Mouse (Mus musculus) frontal cortex, postnatal 36 days (tissue): ENCODE results near the gene Zp2.

ENCODE experiments used
- DNase-seq, 2 experiments: peaks; one replicate each; pipeline ENCODE4 v3.0.0; 2022; ENCODE audit warnings: low spot score in 2 of 2

Gene Zp2

DNA sequence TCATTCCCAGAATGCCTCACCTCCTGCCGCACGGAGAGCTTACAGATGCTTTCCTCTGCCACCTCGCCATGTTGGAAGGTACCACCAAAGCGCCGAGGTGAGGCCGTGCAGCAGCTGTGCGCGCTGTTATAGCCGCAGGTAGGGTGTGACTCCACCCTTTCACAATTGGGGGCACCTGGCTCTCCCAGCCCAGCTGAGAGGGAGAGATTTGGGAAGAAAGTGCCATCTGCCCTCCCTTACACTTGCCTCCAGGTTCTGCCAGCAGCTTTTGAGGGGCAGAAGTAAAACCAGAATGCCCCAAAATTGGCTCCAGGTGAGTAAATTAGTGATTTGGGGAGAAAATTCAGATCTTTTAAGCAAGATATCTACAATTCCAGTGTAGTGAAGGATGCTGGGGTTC is at the start of gene Zp2:
Gene Zp2 (minus strand): TSS at position 101 of the 400 bp plus-strand sequence.
- DNase-seq, result no peak

DNA sequence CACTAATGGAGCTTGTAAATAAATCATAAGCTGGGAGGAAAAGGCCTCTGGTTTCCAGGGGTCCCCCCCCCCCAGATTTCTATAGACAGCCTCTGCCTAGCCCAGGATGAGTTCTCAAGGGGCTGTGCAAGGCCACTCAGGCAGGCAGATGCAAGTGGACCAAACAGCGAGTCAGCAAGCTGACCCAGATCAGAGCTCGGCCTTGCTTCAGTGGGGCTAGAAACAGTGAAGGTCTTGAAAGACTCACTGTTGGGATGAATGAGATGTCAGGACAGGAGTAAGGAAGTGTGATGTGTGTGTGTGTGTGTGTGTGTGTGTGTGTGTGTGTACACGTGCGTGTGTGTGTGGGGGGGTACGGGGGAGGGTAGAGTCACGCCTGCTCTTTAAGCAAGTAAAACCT is 47.7 kb upstream of the Zp2 start:
- no peak for DNase-seq

DNA sequence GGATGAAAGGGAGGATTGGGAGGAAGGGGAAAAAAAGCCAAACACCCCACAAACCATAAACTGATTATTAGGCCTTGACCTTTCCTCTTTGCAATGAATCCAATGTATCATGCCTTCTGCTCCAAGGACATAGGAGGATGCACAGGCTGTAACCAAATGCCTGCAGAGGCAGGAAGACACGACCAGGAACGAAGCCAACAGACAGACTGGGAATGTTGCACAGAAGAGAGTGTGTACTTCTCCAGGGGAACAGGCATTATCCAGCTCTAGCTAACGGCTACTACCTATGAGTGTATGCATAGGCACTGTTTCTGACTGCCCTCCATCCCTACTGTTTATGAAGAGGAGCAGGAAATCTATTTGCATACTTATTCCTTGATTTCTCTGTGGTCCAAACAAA is 47.1 kb upstream of the Zp2 start:
- no peak for DNase-seq

DNA sequence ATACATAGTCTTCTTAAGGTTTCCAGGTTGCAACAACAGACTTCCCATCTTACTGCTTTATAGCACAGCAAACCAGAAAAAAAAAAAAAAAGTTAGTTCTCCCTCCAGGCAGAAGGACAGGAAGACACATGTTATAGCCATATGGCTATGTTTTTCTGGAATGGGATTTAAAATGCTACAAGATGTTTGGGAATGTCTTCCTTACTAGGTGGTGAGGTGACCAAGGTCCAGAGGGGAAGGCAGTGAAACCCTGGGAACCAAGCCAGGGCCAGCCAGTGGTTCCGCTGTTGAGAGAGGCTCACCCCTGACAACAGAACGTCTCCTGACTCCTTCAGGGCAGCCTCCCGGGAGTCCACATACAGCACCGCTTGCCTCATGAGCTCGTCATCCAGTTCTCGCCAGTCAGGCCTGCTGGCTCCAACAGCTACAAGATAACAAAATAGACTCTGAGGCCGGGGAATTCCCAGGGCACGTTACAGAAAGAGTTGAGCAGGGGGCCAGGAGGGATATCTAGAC is 45.1 kb upstream of the Zp2 start:
- DNase-seq, result no peak

DNA sequence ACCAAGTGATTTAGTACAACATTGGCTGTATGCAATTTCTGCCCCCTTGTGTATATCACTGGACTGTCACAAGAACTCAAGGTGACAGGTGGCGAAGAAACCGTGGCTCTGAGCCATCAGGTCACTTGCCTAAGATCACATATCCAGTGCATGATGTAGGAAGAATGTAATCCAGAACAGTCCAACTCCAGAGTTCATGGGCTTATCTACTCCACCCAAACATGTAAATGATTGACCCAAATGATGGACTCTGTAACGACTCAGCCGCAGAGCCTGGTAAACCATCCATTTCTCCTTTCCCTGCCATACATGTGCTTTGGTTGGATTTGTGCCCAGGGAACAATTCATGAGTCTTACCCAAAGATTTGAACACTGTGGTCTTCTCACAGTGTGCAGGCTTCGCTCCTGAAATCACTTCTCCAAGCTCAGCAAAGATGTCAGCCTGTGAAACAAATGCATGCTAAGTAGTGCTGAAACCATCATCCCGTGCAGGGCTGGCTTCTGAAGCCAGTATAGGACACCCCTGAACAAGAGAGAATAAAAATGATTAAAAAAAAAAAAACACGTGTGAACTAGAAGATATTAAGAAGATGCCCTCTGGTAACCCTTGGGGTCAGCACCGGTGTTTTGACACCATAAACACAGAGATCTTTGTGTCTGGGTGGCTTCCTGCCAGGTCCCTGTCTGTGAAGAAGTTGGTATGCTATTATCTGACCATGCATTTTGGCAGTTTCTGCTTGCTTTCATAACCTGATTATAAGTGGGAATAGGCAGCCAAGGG is 44.5 kb upstream of the Zp2 start:
- no peak for DNase-seq

DNA sequence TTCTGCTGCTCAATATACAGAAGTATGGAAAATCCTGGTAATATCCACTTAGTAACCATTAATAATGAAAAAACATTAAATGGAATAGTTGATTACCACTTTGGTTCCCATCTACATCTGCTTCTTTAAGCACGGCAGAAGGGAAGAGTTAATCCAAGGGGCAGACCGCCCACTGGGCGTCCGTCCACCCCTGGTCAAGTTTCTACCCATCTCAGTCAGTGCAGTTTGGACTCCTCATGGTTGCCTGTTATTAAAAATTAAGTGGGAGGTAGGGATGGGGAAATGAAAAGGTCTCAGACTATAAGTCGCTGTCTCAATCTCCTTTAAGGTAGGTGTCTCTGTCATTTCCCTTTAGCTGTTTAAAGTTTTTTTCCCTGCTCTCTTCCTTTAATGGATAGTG is 43.9 kb upstream of the Zp2 start:
- DNase-seq, result no peak

DNA sequence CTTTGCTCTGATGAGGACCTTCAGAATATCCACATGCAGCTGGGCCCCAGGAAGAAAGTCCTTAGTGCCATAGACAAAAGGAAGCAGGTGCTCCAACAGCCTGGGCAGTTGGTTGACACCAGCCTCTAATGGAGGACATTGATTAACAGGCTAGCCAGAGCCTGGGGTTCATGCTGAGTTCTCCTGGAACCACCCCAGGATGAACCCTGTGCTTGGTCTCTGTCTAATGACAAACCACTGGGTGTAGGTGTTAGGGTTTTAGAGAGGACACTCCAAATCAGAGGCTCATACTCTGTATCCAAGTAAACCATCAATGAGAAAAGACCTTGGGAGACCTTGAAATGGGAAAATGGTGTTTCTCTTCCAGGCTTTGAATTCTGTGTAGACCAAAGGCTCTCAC is 37.8 kb upstream of the Zp2 start:
- no peak for DNase-seq

DNA sequence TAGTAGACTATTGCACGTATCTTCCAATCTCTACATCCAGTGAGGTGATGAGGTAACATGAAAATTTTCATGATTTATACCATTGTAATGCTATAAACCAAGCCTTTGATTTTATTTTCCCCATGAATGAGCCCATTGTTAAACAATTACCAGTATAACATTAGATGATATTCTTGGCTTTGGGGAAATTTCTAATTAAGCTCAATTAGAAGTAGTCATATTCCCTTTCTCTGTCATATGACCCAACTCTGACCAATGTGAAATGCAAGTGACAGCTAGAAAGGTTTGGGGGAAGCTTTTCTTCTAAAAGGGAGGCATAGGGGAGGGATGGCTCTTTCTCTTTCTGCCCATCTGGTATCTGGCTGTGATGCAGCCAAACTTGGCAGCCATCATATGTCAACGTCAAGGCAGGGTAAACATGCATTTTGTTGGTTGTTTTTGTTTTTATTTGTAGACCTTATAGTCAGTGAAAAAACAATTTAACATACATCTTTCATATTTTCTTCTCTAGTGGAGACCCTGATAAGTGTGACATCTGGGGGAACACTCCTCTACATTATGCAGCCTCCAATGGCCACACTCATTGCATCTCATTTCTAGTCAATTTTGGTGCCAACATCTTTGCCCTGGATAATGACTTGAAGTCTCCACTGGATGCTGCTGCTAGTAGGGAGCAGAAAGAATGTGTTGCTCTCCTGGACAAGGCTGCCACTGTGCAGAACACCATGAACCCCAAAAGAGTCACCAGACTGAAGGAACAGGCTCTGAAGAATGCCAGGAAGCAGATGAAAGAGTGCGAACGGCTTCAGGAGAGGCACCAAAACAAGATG is 36.5 kb upstream of the Zp2 start:
- DNase-seq, result no peak

- no peak for DNase-seq
Observed at GRCm38 (mm10) chr7:120180547-120180946, 35.5 kb upstream of the Zp2 start.

DNA sequence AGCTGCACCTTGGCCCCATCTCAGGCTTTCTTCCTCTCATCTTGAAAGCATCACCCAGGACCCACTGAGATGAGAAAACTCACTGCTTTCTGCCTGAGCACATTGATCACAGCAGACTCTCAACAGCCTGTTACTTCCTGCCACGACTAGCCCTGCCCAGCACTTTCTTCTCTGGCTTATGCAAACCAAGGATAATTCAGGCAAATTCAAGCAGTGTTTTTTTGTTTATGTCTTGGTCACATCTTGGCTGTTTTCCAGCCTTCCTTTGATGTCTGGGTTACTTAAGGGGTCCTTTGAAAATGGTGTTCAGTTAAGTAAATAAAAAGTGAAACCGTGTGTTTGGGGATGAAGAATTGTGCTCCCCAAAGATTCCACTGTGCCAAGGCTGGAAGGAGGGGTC is 33.8 kb upstream of the Zp2 start:
- no peak for DNase-seq

GRCm38 (mm10) chr7:120177611-120178010 is 32.5 kb upstream of the Zp2 start:
- DNase-seq, result no peak

GRCm38 (mm10) chr7:120174723-120175504 is 29.8 kb upstream of the Zp2 start:
- no peak for DNase-seq

- DNase-seq, result no peak
Observed at GRCm38 (mm10) chr7:120173603-120174244, 28.6 kb upstream of the Zp2 start, which contains the start of gene Anks4b. TSS of gene Anks4b (plus strand) at chr7:120173858.

DNA sequence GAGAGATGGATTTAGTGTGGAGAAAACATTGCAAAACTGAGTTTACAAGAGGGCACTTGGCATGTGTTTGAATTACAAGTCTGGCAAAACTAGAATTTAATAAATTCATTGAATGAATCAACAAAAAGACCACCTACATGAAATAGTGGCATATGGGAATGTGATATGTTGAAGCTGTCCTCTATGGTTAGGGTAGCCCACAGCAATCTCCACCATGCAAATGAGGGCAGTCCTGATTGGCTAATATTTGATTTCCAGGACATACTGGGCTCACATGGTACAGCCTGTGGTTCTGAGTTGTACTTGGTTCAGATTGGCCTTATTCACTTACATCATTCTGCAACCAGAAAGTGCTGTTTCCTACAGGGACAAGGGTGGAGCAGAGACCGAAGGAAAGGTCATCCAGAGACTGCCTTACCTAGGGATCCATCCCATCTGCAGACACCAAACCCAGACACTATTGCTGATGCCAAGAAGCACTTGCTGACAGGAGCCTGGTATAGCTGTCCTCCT is 27.2 kb upstream of the Zp2 start:
- no peak for DNase-seq

DNA sequence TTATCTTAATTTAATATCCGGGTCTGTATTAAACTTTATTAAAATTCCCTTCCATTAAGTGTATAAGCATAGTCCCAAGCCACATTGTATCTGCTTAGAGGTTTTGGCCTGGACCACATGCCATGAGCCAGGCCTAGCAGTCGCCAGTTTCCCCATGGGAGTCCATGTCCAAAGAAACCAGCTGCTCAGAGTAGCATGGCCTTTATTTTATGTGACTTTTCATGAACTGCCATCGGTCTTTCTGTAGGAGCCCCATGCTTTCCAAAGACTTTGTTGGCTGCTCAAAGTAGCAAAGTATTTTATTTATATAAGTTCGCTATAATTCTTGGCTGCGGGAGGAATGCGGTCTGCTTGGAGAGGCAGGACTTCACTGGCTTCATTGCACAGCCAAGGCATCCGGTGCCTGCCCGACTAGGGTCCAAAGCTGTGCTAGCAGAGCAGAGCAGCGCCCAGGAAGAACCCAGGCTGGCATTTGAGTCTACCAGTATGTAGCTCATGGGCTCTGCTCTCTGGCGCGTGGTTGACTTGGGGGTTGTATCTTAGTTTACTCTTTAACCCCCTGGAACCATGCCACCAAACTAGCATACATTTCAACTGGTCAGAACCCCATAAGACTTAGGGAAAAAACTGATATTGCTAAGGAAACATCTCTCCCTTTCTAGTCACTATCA is 18.6 kb upstream of the Zp2 start:
- DNase-seq, result no peak

- DNase-seq, result no peak
Observed at GRCm38 (mm10) chr7:120158121-120158613, 13.1 kb upstream of the Zp2 start.

DNA sequence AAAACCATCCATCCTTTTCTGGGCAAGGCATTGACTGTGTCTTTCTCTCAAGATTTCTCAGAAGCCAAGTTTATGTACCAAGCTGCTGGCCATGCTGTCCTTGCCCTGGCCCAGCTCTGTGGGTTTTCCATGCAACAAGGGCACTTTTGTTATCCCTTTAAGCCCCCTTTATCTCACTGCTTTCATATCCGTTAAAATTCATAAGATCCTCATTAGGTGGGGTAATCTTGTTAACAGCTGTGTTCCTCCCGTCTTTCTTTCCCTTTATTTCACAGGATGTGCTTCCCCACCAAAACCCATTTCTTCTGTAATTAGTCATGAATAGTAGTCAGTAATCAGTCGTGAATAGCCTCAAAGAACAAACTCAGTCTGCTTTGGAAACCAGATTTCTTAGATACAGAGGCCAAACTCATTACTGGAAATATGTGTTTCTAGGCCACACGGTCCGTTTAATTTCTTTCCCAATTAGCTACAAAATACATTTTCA is 12.5 kb upstream of the Zp2 start:
- no peak for DNase-seq

DNA sequence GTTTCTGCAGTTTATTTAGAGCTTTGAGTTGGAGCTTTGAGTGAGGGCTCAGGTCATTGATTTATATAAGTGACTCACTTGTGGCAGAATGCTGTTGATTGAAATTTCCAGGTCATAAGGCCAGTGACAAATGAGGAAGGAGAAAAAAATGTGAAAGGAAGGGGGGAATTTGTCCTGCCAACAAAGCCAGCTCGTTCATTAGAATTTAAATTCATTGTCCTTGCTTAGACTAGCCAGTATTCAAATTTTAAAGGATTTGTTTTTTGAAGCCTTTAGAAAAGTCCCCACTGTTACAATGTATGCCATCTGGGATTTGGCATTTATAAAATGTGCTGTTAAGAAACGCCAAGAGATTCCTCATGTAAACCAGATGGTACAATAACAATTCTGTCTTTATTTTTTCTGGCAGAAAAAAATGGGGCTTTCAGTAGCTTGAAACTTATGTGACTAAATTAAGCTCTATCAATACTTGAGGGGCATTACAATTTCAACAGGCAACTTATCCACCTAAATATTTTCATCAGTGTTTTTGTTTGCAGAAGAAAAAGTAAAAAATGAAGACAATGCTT is 11.8 kb upstream of the Zp2 start:
- no peak for DNase-seq

DNA sequence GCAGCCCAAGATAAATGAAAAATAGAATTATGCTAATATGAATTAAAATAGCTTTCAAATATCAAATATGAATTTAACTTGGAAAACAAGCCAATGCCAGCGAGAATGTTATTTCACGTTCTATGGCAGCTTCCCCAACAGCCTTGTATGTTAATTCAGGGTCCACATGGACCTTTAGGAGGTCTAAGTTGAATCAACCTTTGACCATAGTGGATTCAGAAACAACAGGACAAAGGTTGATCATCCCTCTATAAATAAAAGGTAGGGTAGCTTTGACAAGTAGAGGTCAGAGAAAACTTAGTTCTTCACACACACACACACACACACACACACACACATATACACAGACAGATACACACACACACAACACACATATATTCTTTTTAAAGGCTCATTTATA is 5.8 kb upstream of the Zp2 start:
- DNase-seq, result no peak

- no peak for DNase-seq
Observed at GRCm38 (mm10) chr7:120150257-120150656, 5.2 kb upstream of the Zp2 start.
